Mouse (Mus musculus) kidney, embryonic 15.5 days (tissue): ENCODE data around the gene B4galt7. TPM values are rescaled to one million over a fixed set of nuclear protein-coding genes. Genes with fewer than 3 reads are reported as not detected.
"Not testable (repeated sequence)": the region's sequence is repeated elsewhere in the genome, so short reads cannot be mapped to it uniquely, and the experiment has no call there.

Experiments
- ATAC-seq: fragments of 200-750 bp; cut with Nextera tagmentation; replicated peaks from 2 replicates; pipeline ENCODE4 v1.8.0; 2017; ENCODE audit warnings: moderate TSS enrichment; ENCODE audit not compliant: low FRiP score
- H3K27ac ChIP-seq: fragments of 300-500 bp; sonication (generic); 2 replicates; pipeline ENCODE4 v1.5.1; 2015; ENCODE audit warnings: mild to moderate bottlenecking, inconsistent platforms
- H3K27me3 ChIP-seq: fragments of 300-500 bp; sonication (generic); 2 replicates; pipeline ENCODE4 v1.6.1; 2015; ENCODE audit warnings: inconsistent platforms
- H3K36me3 ChIP-seq: fragments of 300-500 bp; sonication (generic); 2 replicates; pipeline ENCODE4 v1.6.1; 2015; ENCODE audit warnings: inconsistent platforms
- H3K4me1 ChIP-seq: fragments of 300-500 bp; sonication (generic); 2 replicates; pipeline ENCODE4 v1.6.1; 2015; ENCODE audit warnings: inconsistent platforms
- H3K4me2 ChIP-seq: fragments of 300-500 bp; sonication (generic); 2 replicates; pipeline ENCODE4 v1.6.1; 2015; ENCODE audit warnings: moderate library complexity, mild to moderate bottlenecking, inconsistent platforms
- H3K4me3 ChIP-seq: fragments of 300-500 bp; sonication (generic); replicated peaks from 2 replicates; pipeline ENCODE4 v1.5.1; 2015; ENCODE audit warnings: mild to moderate bottlenecking, inconsistent platforms
- H3K9ac ChIP-seq: fragments of 300-500 bp; sonication (generic); 2 replicates; pipeline ENCODE4 v1.6.1; 2015; ENCODE audit warnings: mild to moderate bottlenecking, inconsistent platforms
- H3K9me3 ChIP-seq: fragments of 300-500 bp; sonication (generic); replicated peaks from 2 replicates; pipeline ENCODE4 v1.6.1; 2016; ENCODE audit warnings: inconsistent platforms
- WGBS: fragments of 180-500 bp; shearing (Covaris S2); methylation state at CpG from one replicate; pipeline ENCODE4 v1.1.7; 2015; ENCODE audit warnings: mixed read lengths; 5-methylcytosine and 5-hydroxymethylcytosine counted together
- polyA plus RNA-seq: library from polyadenylated mRNA; unstranded; fragments of >200 nt; fragmentation: Nextera tagmentation; extraction: Ambion mirVana; gene quantifications from 2 replicates; pipeline ENCODE4 v1.2.1, GENCODE M21; 2015

B4galt7 gene
- polyA plus RNA-seq, 1 experiment from 2014 or later = 28.9 TPM

- no peaks in the 10 kb centered on the region for H3K27me3 ChIP-seq
- H3K9me3 ChIP-seq = no peaks in the 10 kb centered on the region
- no peak within 1 kb of the TSS for H3K4me3 ChIP-seq
- peaks cover 5% of the 10 kb centered on the region for H3K36me3 ChIP-seq
- no peak within 1 kb of the TSS for H3K9ac ChIP-seq
- WGBS = 92% methylated on average over 2 of the region's 2 CpGs
- H3K4me1 ChIP-seq = peaks cover 18% of the 10 kb centered on the region
- H3K4me2 ChIP-seq = no peak within 1 kb of the TSS
- no peak for ATAC-seq
- H3K27ac ChIP-seq = no peak within 1 kb of the TSS
Measured at GRCm38 (mm10) chr13:55573432-55573831, 26.3 kb upstream of the B4galt7 start, which contains the start of gene Tmed9. TSS of gene Tmed9 (plus strand) at chr13:55573732.

DNA sequence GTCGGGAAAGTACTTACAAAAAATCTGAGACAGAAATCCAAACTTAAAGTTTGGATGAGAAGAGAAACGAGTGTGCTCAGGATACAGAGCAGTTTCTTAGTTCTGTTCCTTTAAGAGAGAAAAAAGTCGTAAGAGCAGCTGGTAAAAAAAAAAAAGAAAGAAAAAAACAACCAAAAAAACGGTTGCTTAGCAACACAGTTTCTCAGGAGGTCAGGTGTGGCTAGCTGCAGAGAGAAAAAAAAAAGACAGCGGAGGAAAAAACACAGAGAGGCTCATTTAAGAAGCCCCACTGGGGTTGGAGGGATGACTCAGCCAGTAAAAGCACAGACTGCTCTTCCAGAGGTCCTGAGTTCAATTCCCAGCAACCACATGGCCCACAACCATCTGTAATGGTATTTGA, 25.4 kb upstream of the B4galt7 start:
- Histone ChIP-seq H3K9ac (no peak overlapping the region), H3K4me2 (no peak overlapping the region), H3K36me3 (0 out of 2 replicates have a peak, but pooled peaks cover 4% of the 10 kb centered on the region), H3K9me3 (no peaks in the 10 kb centered on the region), H3K4me3 (no peak overlapping the region), H3K4me1 (peaks cover 13% of the 10 kb centered on the region), H3K27ac (no peak overlapping the region), H3K27me3 (no peaks in the 10 kb centered on the region)
- 70% methylated on average over 5 of the region's 5 CpGs for WGBS
- ATAC-seq = no peak

GRCm38 (mm10) chr13:55575932-55576331, 23.8 kb upstream of the B4galt7 start:
- H3K9me3 ChIP-seq = no peaks in the 10 kb centered on the region
- 0 out of 2 replicates have a peak, but pooled peaks cover 4% of the 10 kb centered on the region for H3K36me3 ChIP-seq
- no peak overlapping the region for H3K27ac ChIP-seq
- H3K4me3 ChIP-seq = no peak overlapping the region
- H3K27me3 ChIP-seq = no peaks in the 10 kb centered on the region
- WGBS = 55% methylated on average over 5 of the region's 5 CpGs
- H3K4me1 ChIP-seq = peaks cover 5% of the 10 kb centered on the region
- ATAC-seq = no peak
- no peak overlapping the region for H3K4me2 ChIP-seq
- H3K9ac ChIP-seq = no peak overlapping the region

DNA sequence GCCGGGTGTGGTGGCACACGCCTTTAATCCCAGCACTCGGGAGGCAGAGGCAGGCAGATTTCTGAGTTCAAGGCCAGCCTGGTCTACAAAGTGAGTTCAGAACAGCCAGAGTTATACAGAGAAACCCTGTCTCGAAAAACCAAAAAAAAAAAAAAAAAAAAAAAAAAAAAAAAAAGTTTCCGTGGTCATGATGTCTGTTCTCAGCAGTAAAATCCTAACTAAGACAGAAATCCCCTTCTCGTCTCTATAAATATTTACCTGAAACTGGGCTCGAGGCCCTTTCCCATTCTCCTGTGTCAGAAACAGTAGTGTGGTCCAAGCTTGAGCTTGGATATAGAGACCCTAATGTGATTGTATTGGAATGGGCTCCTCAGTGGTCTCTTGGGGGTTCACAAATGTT, 22.8 kb upstream of the B4galt7 start:
- 87% methylated on average over 7 of the region's 7 CpGs for WGBS
- not testable (repeated sequence) for H3K27ac ChIP-seq, H3K9ac ChIP-seq, ATAC-seq, H3K4me3 ChIP-seq, H3K4me2 ChIP-seq, H3K36me3 ChIP-seq, H3K9me3 ChIP-seq, H3K27me3 ChIP-seq, H3K4me1 ChIP-seq

DNA sequence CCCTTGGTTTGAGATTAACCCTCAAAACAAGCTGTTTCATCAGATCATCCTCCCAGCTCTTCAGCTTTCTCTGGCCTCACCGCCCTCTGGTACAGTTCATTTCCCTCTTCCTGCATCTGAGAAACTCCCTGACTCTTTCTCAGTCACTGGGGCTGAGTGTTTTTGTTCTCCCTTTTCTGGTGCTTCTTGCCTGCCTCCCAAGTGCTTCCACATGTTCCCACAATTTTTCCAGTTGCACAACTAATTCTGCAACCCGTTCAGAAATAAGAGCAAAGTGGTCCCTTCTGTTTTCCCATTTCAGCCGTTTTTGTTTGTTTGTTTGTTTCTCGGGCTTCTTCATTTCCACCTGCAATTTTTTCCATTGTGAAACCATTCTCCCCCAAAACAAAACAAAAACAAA, 21.6 kb upstream of the B4galt7 start:
- Histone ChIP-seq H3K4me3 (no peak overlapping the region), H3K9me3 (no peaks in the 10 kb centered on the region), H3K27me3 (no peaks in the 10 kb centered on the region), H3K4me1 (no peaks in the 10 kb centered on the region), H3K4me2 (no peak overlapping the region), H3K27ac (no peak overlapping the region), H3K36me3 (0 out of 2 replicates have a peak, but pooled peaks cover 4% of the 10 kb centered on the region), H3K9ac (no peak overlapping the region)
- no peak for ATAC-seq
- WGBS = 87% methylated on average over 4 of the region's 4 CpGs

GRCm38 (mm10) chr13:55591961-55592490, 7.7 kb upstream of the B4galt7 start:
- H3K9ac ChIP-seq = no peak overlapping the region
- 0 out of 2 replicates have a peak, but pooled peaks have one; percentile 14 for ATAC-seq
- WGBS = 69% methylated on average over 4 of the region's 4 CpGs

DNA sequence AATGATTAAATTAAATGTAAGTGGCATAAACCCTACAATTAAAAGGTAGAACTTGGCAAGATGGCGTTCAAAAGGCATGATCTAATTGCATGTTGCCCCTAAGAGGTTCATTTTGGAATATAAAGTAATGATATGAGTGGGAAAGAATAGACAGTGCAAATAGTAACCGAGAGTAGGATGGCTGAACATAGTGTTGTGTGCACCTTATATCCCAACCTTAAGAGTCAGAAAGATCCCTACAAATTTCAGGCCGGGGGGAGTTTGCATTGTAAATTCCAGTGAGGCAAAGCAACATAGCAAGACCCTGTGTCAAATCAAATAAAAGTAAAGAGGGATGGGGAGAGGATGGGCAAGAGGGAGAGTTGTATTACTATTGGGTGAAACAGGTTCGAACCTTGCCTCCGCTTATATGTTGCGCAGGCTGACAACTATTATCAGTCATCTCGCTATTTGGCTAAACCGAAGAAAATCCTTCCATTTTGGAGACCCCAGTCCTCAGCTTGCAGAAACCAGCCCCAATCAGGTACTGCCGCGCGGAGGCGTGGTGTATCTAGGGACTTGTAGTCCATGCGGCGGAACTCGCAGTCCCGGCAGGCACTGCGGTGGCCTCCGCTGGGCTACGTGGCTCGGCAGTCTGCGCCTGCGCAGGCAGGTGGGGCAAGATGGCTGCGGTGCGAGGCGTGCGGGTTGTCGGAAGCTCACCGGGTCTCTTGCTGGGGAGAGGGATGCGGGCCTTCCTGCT, 7.0 kb upstream of the B4galt7 start:
- peak overlapping the region; percentile 62; the same call in 1 of the 2 replicates for H3K27ac ChIP-seq
- H3K4me1 ChIP-seq = peaks cover 10% of the 10 kb centered on the region
- H3K4me2 ChIP-seq = peak overlapping the region; percentile 65
- H3K9ac ChIP-seq = peak overlapping the region; percentile 83
- ATAC-seq = peak; percentile 98
- peak overlapping the region; percentile 91 for H3K4me3 ChIP-seq
- peaks cover 8% of the 10 kb centered on the region; the same call in 1 of the 2 replicates for H3K27me3 ChIP-seq
- 4% methylated on average over 29 of the region's 29 CpGs for WGBS
- no peaks in the 10 kb centered on the region for H3K9me3 ChIP-seq
- H3K36me3 ChIP-seq = peaks cover 36% of the 10 kb centered on the region

More at GRCm38 (mm10) chr13:55591961-55592490, 7.7 kb upstream of the B4galt7 start:
- H3K9me3 ChIP-seq = no peaks in the 10 kb centered on the region
- H3K4me3 ChIP-seq = no peak overlapping the region; the same call in 1 of the 2 replicates
- peaks cover 10% of the 10 kb centered on the region for H3K4me1 ChIP-seq
- no peak overlapping the region for H3K27ac ChIP-seq
- peak overlapping the region; percentile 65; the same call in 1 of the 2 replicates for H3K4me2 ChIP-seq
- peaks cover 8% of the 10 kb centered on the region; the same call in 1 of the 2 replicates for H3K27me3 ChIP-seq
- H3K36me3 ChIP-seq = peaks cover 29% of the 10 kb centered on the region

- Histone ChIP-seq H3K4me2 (peak overlapping the region; percentile 65), H3K9ac (peak overlapping the region; percentile 83), H3K4me1 (peaks cover 10% of the 10 kb centered on the region), H3K4me3 (peak overlapping the region; percentile 91), H3K36me3 (peaks cover 42% of the 10 kb centered on the region), H3K9me3 (no peaks in the 10 kb centered on the region), H3K27ac (peak overlapping the region; percentile 62; the same call in 1 of the 2 replicates), H3K27me3 (peaks cover 8% of the 10 kb centered on the region; the same call in 1 of the 2 replicates)
- ATAC-seq = peak; percentile 44
- WGBS = under 1% methylated on average over 31 of the region's 31 CpGs
Measured at GRCm38 (mm10) chr13:55593254-55593747, 6.4 kb upstream of the B4galt7 start.

DNA sequence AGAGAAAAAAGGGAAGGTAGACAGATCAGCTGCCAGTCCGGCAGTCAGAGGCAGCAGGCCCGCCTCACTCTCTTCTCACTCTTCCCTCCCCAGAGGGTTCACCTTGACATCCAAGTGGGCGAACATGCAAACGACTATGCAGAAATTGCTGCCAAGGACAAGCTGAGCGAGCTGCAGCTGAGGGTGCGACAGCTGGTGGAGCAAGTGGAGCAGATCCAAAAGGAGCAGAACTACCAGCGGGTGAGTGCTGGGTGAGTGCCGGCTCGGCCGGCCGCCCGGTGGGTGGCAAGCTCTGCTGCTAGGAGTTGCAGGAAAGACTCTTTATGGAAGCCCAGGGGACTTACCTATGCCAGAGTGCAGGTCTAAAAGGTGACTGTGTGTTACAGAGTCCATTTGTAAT, 4.3 kb upstream of the B4galt7 start:
- H3K4me2 ChIP-seq = no peak overlapping the region
- 90% methylated on average over 12 of the region's 12 CpGs for WGBS
- no peak overlapping the region for H3K9ac ChIP-seq
- H3K4me1 ChIP-seq = peaks cover 21% of the 10 kb centered on the region
- H3K36me3 ChIP-seq = peaks cover 45% of the 10 kb centered on the region
- no peak overlapping the region for H3K4me3 ChIP-seq
- no peaks in the 10 kb centered on the region for H3K9me3 ChIP-seq
- ATAC-seq = no peak
- peaks cover 8% of the 10 kb centered on the region; the same call in 1 of the 2 replicates for H3K27me3 ChIP-seq
- no peak overlapping the region for H3K27ac ChIP-seq

DNA sequence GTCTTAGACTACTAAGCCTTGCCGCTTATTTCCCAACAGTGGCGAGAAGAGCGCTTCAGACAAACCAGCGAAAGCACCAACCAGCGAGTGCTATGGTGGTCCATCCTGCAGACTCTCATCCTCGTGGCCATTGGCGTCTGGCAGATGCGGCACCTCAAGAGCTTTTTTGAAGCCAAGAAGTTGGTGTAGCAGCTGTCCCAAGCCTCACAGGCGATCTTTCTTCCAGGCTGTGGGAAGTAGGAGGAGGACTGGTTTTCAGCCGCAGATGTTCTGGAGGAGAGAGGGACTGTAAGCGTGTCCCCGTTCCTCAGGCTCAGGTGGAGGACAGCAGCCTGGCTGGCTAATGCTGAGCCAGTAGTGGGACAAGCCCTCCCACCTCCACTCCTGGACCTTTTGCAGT, 2.9 kb upstream of the B4galt7 start:
- WGBS = 95% methylated on average over 12 of the region's 12 CpGs

DNA sequence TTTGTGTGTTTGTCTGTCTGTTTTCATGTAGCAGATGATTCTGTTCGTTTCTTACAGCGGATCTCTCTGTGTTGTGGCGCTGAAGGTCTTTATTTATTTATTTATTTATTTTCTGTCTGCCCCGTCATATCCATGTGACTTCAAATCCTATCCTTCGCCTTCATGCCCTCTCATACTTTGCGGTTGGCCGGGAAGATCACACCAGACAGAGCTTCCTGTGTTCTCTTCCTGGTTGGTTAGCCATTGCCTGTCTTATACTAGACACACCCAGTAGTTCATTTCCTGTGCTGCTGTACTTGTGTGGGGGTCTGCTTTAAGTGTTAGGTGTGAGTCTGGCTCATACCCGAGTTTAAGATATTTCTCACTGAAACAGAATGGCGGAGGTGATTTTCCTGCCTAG, 961 bp downstream of the B4galt7 start:
- Histone ChIP-seq H3K36me3 (peaks cover 46% of the 10 kb centered on the region), H3K9me3 (no peaks in the 10 kb centered on the region), H3K27ac (no peak overlapping the region), H3K4me3 (peak overlapping the region; percentile 83), H3K4me2 (peak overlapping the region; percentile 70), H3K4me1 (peaks cover 18% of the 10 kb centered on the region), H3K27me3 (no peaks in the 10 kb centered on the region), H3K9ac (peak overlapping the region; percentile 88)
- ATAC-seq = no peak
- WGBS = 15% methylated on average over 9 of the region's 9 CpGs

More for the DNA sequence above, 2.9 kb upstream of the B4galt7 start:
- Histone ChIP-seq H3K9ac (no peak overlapping the region), H3K9me3 (no peaks in the 10 kb centered on the region), H3K27ac (no peak overlapping the region), H3K4me2 (no peak overlapping the region), H3K4me3 (no peak overlapping the region), H3K36me3 (peaks cover 45% of the 10 kb centered on the region), H3K4me1 (peaks cover 28% of the 10 kb centered on the region), H3K27me3 (peaks cover under 1% of the 10 kb centered on the region; the same call in 1 of the 2 replicates)
- no peak for ATAC-seq

DNA sequence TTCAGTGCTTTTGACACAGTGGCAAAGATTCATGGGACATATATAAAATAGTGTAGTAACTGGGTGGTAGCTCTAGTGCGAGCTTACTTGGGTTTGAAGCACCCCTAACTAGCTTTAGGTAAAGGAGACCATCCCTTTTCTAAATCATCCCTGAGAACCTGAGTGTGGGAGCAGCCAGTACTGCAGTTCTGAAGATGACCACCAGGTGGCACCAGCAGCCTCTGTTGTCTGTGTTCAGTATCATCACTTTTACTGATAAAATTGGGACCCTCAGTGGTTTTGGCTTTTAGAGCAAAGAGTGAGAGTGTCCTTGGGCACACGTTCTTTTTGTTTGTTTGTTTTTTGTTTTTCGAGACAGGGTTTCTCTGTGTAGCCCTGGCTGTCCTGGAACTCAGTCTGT, 1.9 kb downstream of the B4galt7 start:
- no peak for ATAC-seq
- H3K4me3 ChIP-seq = no peak overlapping the region
- WGBS = 2% methylated on average over 3 of the region's 3 CpGs
- H3K27me3 ChIP-seq = no peaks in the 10 kb centered on the region
- H3K9ac ChIP-seq = no peak overlapping the region
- H3K4me1 ChIP-seq = peaks cover 18% of the 10 kb centered on the region
- H3K36me3 ChIP-seq = peaks cover 45% of the 10 kb centered on the region
- H3K4me2 ChIP-seq = no peak overlapping the region
- no peaks in the 10 kb centered on the region for H3K9me3 ChIP-seq
- no peak overlapping the region for H3K27ac ChIP-seq
